Mouse (Mus musculus) MEL (cell line): Measurements from ENCODE around the gene Angpt4.

Experiments
- CTCF ChIP-seq, 3 experiments: IDR thresholded peaks in 2 of 3; conservative IDR thresholded peaks in 1 of 3; 2 replicates each; pipeline ENCODE4 v1.5.1; 2011 to 2012; ENCODE audit warnings: low read length in 3 of 3, low read depth in 2 of 3, mild to moderate bottlenecking in 2 of 3, improper control_type of control experiment in 1 of 3, inconsistent platforms in 1 of 3, mixed read lengths in 1 of 3, moderate library complexity in 1 of 3; ENCODE audit not compliant: control insufficient read depth in 1 of 3, insufficient read depth in 1 of 3, poor library complexity in 1 of 3, severe bottlenecking in 1 of 3
- ELF1 ChIP-seq: IDR thresholded peaks from 2 replicates; pipeline ENCODE4 v1.6.1; 2014; ENCODE audit warnings: low read depth, mild to moderate bottlenecking, inconsistent platforms, low read length, improper control_type of control experiment, moderate library complexity
- HCFC1 ChIP-seq: IDR thresholded peaks from 2 replicates; pipeline ENCODE4 v1.6.1; 2012; ENCODE audit warnings: low read depth, mild to moderate bottlenecking, inconsistent platforms, low read length, improper control_type of control experiment, moderate library complexity
- MAX ChIP-seq: IDR thresholded peaks from 2 replicates; pipeline ENCODE4 v1.6.1; 2011; ENCODE audit warnings: low read length, improper control_type of control experiment
- POLR2A ChIP-seq, 2 experiments: IDR thresholded peaks; 2 replicates each; pipeline ENCODE4 v1.6.1; 2011 to 2012; ENCODE audit warnings: low read length in 2 of 2, mild to moderate bottlenecking in 2 of 2, control low read depth in 1 of 2, improper control_type of control experiment in 1 of 2, low read depth in 1 of 2, moderate library complexity in 1 of 2; ENCODE audit not compliant: control insufficient read depth in 1 of 2, insufficient read depth in 1 of 2, poor library complexity in 1 of 2
- POLR2AphosphoS2 ChIP-seq: IDR thresholded peaks from 2 replicates; pipeline ENCODE4 v1.6.1; 2011; ENCODE audit warnings: low read length, improper control_type of control experiment
- RAD21 ChIP-seq: IDR thresholded peaks from 2 replicates; pipeline ENCODE4 v1.6.1; 2011; ENCODE audit warnings: mild to moderate bottlenecking, low read depth, low read length, improper control_type of control experiment
- TAL1 ChIP-seq: IDR thresholded peaks from 2 replicates; pipeline ENCODE4 v1.6.1; 2012; ENCODE audit warnings: mild to moderate bottlenecking, inconsistent platforms, low read length, moderate library complexity, mixed read lengths
- UBTF ChIP-seq: IDR thresholded peaks from 2 replicates; pipeline ENCODE4 v1.6.1; 2012; ENCODE audit warnings: low read depth, mild to moderate bottlenecking, inconsistent platforms, low read length, improper control_type of control experiment, moderate library complexity, borderline replicate concordance; ENCODE audit not compliant: insufficient read depth
- USF2 ChIP-seq, 2 experiments: IDR thresholded peaks; 2 replicates each; pipeline ENCODE4 v1.6.1; 2011 to 2012; ENCODE audit warnings: improper control_type of control experiment in 2 of 2, low read length in 2 of 2, borderline replicate concordance in 1 of 2, inconsistent platforms in 1 of 2, low read depth in 1 of 2, mild to moderate bottlenecking in 1 of 2; ENCODE audit not compliant: insufficient read depth in 1 of 2

GRCm38 (mm10) chr2:151937893-151938292, 26.9 kb downstream of the Angpt4 start:
- TF ChIP-seq TAL1: no peak
- no peak for TF ChIP-seq POLR2A (IDR thresholded peaks at IDR 0.05; ENCODE audit: control insufficient read depth in 1 of 2, insufficient read depth in 1 of 2, low read depth in 1 of 2, low read length in 2 of 2, poor library complexity in 1 of 2)
- TF ChIP-seq USF2 (IDR thresholded peaks at IDR 0.05; ENCODE audit: borderline replicate concordance in 1 of 2, insufficient read depth in 1 of 2, low read depth in 1 of 2, low read length in 2 of 2): no peak
- no peak for TF ChIP-seq MAX
- TF ChIP-seq CTCF (IDR thresholded peaks at IDR 0.05 in 2 of 3, conservative IDR thresholded peaks at IDR 0.05 in 1 of 3; ENCODE audit: control insufficient read depth in 1 of 3, insufficient read depth in 1 of 3, low read depth in 2 of 3, low read length in 3 of 3, poor library complexity in 1 of 3, severe bottlenecking in 1 of 3): no peak
- no peak for TF ChIP-seq HCFC1
- no peak for TF ChIP-seq UBTF
- TF ChIP-seq RAD21: no peak
- TF ChIP-seq ELF1: no peak
- TF ChIP-seq POLR2AphosphoS2: no peak
